Mouse (Mus musculus): ENCODE results near the gene Anks1. TPM values are rescaled to one million over a fixed set of nuclear protein-coding genes. Genes with fewer than 3 reads are reported as not detected.
"Not testable (repeated sequence)": the region's sequence is repeated elsewhere in the genome, so short reads cannot be mapped to it uniquely, and the experiment has no call there.

Gene Anks1
- polyA plus RNA-seq, 1 experiment = 42.5 TPM

DNA sequence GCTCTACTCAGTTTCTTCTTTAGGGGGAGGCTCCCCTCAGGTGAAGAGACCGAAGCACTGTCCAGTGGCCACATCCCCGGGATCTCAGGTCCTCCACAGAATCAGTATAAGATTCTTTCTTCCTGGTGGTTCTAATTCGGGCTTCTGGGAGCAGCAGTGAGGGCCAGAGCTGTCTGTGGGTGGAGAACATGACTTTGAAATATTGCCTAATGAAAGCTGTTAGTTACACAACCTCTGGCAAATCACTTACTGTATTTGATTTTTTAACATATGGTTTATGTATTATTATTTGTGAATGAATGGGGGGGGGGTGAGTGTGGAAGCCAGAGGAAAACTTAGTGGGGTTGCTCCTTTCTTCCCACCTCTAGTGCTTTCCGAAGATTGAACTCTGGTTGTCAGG is 22.7 kb downstream of the Anks1 start:
- DNase-seq (ENCODE audit: low read depth) = peak; percentile 44

DNA sequence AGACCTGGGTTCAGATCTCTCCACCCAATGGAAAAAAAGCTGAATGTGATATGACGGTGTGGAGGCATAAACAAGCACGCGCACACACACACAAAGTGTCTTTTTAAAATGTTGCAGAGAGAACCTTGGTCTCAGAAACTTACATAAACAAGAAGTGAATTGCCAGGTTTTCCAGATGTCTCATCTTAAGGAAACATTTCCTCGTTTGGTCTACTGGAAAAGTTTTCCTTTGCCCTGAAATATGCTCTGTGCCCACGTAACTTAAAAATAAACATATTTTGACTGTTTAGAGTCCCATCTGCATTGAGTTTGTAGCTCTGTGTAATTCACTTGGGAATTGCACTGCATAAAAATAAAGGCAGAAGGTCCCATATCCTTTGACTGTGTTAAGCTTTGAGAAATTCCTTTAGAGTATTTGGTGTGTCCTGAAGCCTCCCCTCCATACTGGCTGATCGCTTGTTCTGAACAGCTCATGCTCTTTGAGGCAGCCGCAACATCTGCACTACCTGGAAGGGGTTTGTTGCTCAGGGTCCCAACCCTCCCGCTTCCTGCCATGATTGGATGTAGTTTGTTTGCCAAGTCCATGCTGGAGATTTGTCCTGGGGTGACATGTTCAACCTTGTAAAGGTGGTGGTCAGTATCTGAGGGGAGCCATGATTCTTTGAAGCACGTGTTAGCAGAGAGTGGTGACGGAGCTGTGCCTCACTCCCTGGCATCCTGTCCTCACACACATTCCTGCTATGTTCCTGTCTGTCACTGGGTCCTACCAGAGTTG is 25.2 kb downstream of the Anks1 start:
- no peak for DNase-seq (ENCODE audit: low read depth)

DNA sequence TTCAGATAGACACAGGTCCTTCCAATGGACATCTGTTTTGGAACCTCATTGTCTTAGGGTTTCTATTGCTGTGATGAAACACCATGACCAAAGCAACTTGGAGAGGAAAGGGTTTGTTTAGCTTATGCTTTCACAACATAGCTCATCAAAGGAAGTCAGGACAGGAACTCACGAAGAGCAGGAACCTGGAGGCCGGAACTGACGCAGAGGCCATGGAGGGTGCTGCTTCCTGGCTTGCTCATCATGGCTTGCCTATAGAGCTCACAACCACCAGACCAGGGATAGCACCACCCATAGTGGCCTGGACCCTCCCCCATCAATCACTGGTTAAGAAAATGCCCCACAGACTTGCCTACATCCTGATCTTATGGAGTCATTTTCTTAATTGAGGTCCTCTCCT is 26.0 kb downstream of the Anks1 start:
- no peak for DNase-seq (ENCODE audit: low read depth)

DNA sequence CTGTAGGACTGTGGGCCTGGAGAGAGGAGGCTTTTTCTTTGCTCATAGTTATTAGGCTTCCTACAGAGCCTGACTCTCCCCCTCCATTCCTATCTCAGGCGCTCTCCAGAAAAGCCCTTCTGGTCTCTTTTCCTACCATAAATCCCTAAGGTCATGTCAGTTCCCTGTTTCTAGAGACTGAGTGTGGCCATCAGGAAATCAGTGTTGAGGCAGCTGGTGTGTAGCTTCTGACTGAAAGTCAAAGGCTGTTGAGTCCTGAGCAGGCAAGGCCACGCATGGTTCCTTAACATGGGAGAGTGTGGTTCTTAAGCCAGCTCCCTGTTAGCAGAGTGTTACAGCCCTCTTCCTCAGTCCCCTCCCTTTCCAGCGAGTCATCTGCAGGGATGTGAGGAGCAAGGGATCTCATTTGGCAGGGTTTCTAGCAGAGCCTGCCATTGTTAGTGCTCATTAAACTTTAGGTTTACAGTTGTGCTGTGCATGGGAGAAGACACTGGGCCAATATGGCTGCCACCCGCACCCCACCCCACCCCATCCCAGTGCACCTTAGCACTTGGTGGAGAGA is 28.0 kb downstream of the Anks1 start:
- no peak for DNase-seq (ENCODE audit: low read depth)

DNA sequence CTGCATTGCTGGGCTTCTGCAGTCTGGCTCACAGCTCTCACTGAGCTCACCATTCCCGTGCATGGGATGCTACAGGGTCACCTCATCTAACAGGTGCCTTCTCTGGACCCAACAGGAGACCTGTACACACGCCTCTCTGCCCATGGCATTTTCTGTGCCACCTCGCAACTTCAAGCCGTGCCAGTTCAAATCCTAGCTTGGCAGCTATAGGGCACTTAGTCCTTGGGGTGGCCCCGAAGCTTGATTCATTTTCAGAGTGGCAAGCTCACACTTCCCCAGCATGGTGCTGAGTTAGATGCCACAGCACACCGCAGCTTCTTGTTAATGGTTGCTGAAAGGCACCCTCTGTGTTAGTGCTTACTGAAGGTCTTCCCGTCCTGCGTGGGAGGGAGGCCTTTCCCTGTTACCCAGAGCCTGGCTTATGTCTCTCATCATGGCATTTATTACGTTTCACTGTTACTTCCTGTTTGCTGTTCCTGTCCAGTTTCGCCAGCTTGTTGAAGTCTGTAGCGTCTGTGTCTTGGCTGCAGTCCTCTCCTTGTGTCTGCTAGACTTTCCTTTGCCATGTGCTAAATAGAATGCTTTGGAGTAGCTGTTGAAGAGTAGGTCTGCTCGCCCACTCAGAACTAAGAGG is 29.1 kb downstream of the Anks1 start:
- DNase-seq (ENCODE audit: low read depth) = no peak

DNA sequence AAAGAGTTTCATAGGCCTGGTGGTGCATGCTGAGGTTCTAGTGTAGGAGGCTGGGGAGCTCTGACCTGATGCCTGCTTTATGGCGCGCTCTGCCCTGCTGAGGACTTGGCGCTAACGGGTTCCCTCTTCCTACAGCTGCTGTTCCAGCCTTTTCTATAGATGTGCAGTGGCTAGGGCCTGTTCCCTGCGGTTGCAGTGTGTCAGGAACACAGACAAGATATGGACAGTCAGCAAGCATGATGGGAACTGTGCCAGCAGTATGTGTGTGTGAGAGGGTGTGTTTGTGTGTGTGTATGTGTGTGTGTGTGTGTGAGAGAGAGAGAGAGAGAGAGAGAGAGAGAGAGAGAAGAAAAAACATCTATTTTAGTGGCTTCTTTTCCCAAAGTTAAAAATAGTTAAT is 29.9 kb downstream of the Anks1 start:
- no peak for DNase-seq (ENCODE audit: low read depth)

DNA sequence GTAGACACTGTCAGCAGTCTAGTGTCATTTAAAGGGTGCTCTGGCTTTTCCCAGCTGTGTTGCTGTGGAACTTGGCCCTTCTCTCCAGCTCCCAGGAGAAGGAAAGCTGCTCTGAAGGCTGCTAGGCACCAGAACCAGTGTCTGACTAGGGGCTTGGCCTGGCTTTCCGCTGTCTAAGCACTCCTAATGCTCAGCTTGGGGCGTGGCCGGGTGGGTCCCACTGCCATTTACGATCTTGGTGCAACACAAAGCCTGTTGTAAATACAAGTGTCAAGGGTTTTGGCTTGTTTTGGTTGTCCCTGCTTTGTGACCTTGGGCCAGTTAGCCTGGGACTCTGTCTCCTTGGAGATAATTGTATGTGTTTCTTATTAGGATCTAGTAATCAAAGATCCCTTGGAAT is 31.2 kb downstream of the Anks1 start:
- no peak for DNase-seq (ENCODE audit: low read depth)

DNA sequence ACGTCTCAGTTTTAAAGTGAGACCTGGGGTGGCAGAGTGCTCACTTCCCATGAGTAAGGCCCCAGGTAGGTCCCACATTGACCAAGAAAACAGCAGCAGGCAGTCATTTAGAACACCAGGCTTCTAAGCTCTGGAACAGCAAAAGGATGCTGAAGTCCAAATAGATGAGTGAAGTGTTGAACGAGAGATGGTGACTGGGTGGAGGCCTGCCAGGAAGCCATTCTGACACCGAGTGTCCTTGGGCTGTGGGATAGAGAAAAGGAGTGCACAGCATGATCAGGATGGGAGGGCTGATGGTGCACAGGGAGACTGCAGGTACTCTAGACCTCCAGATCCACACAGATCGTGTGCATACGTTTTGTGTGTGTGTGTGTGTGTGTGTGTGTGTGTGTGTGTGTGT is 32.1 kb downstream of the Anks1 start:
- DNase-seq (ENCODE audit: low read depth) = no peak

DNA sequence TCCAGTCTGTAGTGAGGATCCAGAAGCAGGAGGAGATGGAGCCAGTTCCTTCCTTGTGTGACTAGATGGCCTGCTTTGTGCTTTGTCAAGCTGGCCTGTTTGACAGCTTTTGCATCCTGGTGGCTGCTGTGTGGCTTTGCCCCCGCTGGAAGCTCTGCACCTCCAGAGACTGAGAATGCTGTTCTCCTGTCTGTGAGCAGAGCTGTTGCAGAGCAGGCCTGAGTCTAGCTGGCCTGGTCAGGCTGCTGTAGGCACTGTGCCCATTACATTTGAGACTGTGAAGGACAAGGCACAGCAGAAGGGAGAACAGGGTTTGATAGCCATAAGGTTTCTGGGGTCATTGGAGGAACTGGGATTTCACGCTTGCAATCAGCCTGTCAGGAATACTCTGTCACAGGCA is 32.6 kb downstream of the Anks1 start:
- no peak for DNase-seq (ENCODE audit: low read depth)

DNA sequence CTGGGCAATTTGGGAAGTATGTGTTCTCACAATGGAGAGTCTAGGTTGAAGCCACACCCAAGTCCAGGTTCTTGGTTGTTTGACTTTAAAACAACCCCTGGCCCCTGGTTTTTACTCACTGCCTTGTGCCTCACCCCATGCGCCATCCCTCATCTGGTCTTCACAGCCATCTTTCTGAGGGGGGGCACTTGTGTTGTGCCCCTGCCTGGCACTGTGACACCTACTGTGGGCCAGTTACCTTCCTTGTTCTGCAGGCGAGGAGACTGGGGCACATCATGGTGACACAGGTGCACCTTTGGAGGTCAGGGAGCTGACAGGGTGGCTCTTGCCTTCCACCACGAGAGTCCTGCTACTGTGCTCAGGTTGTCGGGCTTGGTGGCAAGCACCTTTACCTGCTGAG is 33.0 kb downstream of the Anks1 start:
- DNase-seq (ENCODE audit: low read depth) = no peak

DNA sequence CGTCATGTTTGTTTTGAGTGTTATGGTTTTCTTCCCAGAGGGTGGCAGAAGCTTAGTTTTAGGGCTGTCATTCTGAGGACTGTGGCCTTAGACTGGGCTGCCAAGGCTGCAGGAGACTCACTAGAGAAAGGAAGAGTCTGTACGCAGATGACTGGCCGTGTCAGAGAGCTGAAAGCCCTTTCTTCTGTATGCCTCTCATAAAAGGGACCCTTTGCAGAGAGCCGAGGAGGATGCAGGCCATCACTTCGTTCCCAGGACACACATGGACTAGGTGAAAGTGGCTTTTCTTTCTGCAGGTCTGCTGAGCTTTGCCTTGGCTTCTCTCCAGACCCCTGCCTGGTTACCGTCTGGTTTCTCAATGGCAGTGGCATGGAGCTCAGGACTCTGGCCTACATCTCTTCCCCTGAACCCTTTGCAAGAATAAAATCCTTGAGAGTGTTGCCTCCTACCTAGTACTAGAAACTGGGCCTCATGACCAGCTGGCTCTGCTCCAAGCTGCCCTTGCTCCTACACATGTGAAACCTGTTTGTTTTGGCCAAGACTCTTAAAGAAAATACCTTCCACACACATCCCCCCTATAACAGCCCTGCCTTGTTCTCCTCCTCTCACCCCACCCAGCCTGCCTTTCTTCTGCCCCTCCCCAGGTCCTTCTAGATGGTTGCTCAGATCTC is 36.6 kb downstream of the Anks1 start:
- DNase-seq (ENCODE audit: low read depth) = no peak

DNA sequence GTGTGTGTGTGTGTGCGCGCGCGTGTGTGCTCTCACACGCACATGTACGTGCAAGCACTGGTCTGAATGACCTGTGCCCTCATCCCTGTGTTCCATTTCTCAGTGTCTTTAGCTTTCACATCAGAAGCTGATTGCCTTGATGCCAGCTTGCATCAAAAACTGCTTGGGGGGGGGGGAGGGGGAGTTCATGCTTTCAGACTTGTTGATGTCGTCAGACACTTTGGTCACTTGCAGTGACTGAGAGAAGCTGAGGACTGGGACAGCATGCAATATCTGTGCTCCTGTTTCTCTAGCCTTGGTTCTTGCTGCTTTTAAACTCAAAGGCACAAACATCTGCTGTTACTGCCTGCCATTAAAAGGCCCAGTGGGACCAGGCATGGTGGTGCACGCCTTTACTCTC is 37.3 kb downstream of the Anks1 start:
- no peak for DNase-seq (ENCODE audit: low read depth)

DNA sequence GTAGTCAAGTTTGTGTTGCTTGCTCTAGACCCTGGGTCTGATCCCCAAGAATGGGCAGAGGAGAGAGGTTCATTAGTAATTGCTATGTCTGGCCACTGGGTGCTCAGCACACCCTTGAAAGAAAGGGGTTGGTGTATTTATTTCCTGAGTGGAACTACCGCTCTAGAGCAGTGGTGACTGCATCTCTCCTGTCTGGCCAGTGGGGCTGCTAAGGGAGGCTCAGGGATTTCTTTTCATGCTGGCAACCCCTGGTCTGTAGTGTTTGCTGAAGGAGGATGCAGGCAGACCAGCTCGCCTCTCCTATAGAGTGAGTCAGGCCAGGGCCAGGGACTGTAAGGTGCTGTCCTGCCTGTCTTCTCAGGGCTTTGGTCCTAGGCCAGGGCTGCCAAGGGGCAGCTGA is 38.0 kb downstream of the Anks1 start:
- DNase-seq (ENCODE audit: low read depth) = no peak

DNA sequence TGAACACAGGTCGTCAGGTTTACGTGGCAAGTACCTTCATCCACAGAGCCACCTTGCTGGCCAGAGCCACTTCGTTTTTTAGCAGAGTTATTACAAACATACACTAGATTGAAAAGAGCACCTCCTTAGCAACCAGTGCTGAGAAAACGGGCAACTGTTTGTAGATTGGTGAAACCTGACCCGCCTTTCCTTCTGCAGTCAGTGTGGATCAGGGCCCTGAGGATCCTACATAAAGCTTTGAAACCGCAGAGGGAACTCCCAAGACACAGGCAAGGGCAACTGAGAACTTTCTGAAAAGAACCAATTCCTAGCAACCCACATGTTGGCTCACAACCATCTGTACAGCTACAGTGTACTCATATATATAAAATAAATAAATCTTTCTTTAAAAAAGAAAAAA is 44.0 kb downstream of the Anks1 start:
- DNase-seq (ENCODE audit: low read depth) = no peak

DNA sequence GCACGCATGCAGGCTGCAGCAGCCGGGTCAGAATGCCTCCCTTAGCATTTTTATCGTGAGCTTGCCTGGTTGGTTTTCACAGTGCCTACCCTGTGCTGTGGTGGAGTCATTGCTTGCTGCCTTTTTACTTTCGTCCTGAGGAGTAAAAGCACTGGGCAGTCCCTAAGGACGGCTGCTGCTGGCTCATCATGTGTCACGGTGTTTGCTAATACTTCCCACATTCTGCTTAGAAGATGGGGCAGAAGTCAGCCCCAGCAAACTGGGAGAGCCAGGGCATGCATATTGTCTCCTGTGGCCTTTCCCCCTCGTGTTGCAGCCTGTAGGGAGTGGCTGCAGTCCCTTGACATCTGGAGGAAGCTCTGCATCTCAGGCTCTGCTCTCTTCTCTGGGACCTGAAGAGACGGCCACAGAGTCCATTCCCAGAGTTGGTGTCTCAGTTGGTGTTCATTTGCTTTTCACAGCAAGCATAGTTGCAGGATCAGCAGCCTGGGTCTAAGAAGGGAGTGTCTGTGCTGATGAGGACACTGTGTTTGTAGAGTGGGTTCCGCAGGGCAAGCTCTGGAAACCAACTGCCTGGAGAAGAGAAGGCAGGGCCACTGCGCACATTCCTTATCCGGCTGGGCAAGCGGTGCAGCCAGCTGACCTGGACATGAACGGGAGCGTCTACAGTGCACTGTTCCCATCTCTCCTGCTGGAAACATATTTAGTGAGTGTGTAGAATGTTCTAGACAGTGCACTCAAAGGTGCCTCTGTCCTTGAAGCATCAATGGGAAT is 45.7 kb downstream of the Anks1 start:
- no peak for DNase-seq (ENCODE audit: low read depth)

DNA sequence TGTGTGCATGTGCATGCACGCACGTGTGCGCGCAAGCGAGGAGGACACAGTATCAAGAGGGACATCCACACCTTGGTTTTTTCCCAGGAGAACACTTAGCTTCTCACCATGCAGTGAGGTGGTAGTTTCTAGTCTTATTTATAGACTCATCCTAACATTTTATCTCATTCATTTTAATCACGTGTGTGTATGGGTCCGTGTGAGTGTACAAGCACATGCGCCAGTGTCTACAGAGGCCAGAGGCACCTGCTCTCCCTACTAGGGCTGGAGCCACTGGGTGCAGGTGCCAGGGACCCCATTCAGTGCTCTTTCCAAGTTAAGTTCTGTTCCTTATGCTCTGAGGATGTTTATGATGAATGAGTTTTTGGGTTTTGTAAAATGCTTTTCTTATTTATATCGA is 48.5 kb downstream of the Anks1 start:
- no peak for DNase-seq (ENCODE audit: low read depth)

DNA sequence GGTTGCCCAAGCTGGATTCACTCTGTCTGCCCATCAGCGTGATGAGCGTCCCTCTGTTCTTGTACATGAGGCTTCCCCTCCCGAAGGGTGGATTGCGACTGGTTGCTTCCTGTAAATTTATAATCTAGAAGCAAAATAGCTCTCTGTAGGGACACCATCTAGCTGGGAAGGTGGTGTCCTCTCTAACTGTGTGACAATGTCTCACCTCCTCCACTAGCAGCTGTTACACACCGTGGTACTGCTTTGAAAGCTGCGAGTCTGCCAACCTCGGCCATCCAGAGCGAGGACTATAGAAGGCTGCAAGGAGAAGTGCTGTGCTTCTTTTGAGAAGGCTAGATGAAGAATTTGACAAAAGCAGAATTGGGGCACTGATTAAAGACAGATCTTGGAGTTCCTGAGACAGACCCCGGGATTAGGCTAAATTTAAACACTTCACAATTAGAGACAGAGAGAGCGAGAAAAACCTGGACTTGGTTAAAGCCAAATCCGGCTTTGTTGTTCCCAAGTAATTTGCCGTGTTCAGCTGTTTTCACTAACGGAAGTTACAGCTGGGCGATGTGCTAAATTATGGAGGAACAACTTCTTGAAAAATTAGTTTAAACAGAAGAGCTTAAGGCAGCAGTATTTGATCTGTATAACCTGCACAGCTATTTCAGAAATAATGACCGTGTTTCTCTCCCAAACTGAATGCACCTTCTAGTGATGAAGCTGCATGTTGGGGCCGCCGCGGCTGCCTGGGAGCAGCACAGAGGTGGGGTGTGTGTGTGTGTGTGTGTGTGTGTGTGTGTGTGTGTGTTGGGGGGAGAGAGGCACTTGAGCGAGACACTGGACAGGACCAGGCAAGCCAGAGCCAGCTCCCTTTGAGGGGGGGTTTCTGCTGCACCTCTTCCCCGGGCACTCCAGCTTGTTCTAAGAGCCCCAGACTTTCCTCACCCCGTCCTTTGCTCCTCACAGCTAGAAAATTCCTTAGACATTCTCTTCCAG is 51.3 kb downstream of the Anks1 start:
- no peak for DNase-seq (ENCODE audit: low read depth)

DNA sequence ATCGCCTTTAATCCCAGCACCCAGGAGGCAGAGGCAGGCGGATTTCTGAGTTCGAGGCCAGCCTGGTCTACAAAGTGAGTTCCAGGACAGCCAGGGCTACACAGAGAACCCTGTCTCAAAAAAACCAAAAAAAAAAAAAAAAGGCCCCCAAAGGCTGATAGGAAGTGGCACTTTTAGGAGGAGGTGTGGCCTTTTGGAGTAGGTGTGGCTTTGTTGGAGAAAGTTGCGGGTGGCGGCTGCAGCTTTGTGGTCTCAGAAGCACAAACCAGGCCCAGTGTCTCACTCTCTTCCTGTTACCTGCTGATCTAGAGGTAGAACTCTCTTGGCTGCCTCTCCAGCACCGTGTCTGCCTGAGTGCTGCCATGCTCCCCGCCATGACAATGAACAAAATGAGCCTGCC is 54.0 kb downstream of the Anks1 start:
- not testable (repeated sequence) for DNase-seq (ENCODE audit: low read depth)

DNA sequence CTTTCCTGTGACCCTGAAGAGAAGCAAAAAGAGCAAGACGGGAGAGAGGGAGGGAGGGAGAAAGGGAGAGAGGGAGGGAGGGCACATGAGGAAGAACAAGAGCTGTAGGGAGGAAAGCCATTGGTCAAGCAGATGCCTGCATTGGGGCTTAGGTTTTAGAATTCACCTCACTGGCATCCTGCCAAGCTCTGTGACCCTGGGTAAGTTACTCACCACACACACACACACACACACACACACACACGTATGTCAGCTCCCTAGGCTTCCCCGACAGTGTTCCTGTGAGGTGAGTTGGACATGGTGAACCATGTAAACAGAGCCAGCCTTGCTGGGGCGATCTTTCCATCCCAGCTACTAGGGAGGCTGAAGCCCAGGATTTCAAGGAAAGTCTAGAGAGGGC is 55.5 kb downstream of the Anks1 start:
- no peak for DNase-seq (ENCODE audit: low read depth)

DNA sequence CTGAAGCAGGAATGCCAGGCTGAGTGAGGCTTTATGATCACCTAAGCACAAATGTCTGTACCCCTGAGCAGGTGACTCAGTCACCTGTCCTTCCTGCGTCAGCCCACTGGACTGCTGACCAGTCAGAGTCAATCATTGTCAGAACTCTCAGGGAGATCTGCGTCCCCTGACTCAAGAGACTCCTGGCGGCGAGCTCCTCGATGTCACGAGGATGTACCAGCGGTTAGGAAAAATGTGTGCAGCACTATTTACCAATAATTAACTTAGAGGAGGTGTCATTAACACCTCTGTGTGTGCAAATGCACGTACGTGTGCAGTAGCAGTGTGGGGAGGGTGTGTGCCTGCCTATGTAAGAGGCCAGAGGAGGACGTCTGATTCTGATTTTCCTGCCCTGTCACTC is 56.2 kb downstream of the Anks1 start:
- no peak for DNase-seq (ENCODE audit: low read depth)

DNA sequence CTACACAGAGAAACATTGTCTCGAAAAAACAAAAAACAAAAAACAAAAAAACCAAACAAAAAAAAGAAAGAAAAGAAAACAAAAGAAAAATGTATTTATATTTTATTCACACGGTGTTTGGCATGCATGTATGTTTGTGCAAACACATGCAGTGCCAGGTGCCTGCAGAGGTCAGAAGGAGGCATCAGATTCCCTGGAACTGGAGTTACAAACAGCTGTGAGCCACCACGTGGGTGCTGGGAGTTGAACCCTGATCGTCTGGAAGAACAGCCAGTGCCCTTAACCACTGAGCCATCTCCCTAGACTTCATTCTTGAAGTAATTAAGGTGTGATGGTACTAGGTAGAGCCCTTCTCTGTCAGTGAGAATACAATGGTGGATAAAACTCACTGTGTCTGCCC is 57.0 kb downstream of the Anks1 start:
- no peak for DNase-seq (ENCODE audit: low read depth)

Data from gonadal fat pad, adult 2 months (tissue).